In the genomic region with DNA sequence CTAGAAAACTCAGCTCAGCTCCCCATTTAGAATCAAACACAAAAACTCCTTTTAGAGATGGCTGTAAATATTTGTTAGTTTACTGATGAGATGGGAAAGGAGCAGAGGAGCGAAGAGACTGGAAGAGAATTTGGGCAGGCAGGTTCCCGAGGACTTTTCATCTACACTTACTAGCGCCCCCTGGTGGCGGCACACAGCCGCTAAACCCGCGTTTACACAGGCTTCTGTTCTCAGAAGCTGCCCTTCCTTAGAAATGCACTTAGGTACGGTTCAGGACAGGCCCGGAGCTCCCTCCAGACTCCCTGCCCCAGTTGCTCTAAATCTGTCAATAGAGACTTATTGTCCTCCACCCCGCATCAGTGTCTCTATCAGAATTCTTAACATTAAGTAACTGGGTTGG, we compare ENCODE assay signal across 9 mouse cellular contexts.
A peak's percentile ranks its signal among the peaks of the same experiment; 100 is the strongest.
DNase-seq lines count a peak whose midpoint lies in the region; ATAC-seq and TF ChIP-seq lines count a peak whose summit lies in the region.
"Had no signal": no experiment of that assay in that cellular context is flagged by ENCODE, and none has a peak within 500 bp of the region (broad histone marks: within the 10 kb centered on the region; RNA-seq: fewer than 3 reads in every experiment).

No protein-coding gene starts in this region.

- no peak for TF ChIP-seq POLR2A in cortical plate, adult 2 months (IDR thresholded peaks at IDR 0.05; ENCODE audit: extremely low read depth, insufficient read depth, low read length)

- no peak for TF ChIP-seq EP300 in liver, embryonic 14.5 days (IDR thresholded peaks at IDR 0.05; ENCODE audit: low read depth)

- no peaks in the 10 kb centered on the region for H3K36me3 ChIP-seq in liver, embryonic 14.5 days (replicated peaks; ENCODE audit: control insufficient read depth, insufficient read depth, low read depth)
- H3K36me3 ChIP-seq: embryonic facial prominence, embryonic 13.5 days had no signal

- no peak overlapping the region for H3K9ac ChIP-seq in liver, embryonic 14.5 days (replicated peaks)
- H3K9ac ChIP-seq: embryonic facial prominence, embryonic 13.5 days had no signal

- H3K9me3 ChIP-seq in liver, embryonic 14.5 days (ENCODE audit: control insufficient read depth, low read length), result no peaks in the 10 kb centered on the region

- no peak overlapping the region for H3K27ac ChIP-seq in cortical plate, adult 2 months (ENCODE audit: insufficient read depth, low read length)
- H3K27ac ChIP-seq in liver, embryonic 14.5 days, result no peak overlapping the region
- H3K27ac ChIP-seq: embryonic facial prominence, embryonic 13.5 days had no signal

- 8% methylated on average over 10 of the region's 10 CpGs for WGBS in liver, embryonic 14.5 days (ENCODE audit: insufficient replicate concordance)

- H3K4me3 ChIP-seq in cortical plate, adult 2 months (ENCODE audit: insufficient read depth, low read length), result no peak overlapping the region
- H3K4me3 ChIP-seq in liver, embryonic 14.5 days (ENCODE audit: insufficient read depth in 1 of 2, low read depth in 2 of 2, low read length in 2 of 2), result no peak overlapping the region
- H3K4me3 ChIP-seq: embryonic facial prominence, embryonic 13.5 days had no signal

- H3K27me3 ChIP-seq in liver, embryonic 14.5 days (ENCODE audit: control insufficient read depth, insufficient read depth, low read length), result no peaks in the 10 kb centered on the region
- H3K27me3 ChIP-seq: embryonic facial prominence, embryonic 13.5 days had no signal

- TF ChIP-seq CTCF in cortical plate, adult 2 months (IDR thresholded peaks at IDR 0.05; ENCODE audit: extremely low read depth, insufficient read depth, low read length), result peak; percentile 57
- TF ChIP-seq CTCF in liver, embryonic 14.5 days (IDR thresholded peaks at IDR 0.05; ENCODE audit: low read depth), result peak; percentile 80

- DNase-seq in 416B (ENCODE audit: low read depth), result peak; percentile 51
- DNase-seq in adrenal gland, adult (ENCODE audit: inconsistent age in 2 of 2, low spot score in 1 of 2), result peak; percentile 69 to 90
- peak; percentile 63 to 78 for DNase-seq in gastrocnemius, postnatal 4 days (ENCODE audit: low spot score in 2 of 2)
- DNase-seq in kidney, postnatal 10 days, result peak; percentile 88
- peak; percentile 10 to 25 (median 11) for DNase-seq in liver, embryonic 14.5 days (ENCODE audit: low read depth in 3 of 3, low spot score in 3 of 3)
- peak; percentile 62 for DNase-seq in ovary, postnatal 10 days (ENCODE audit: low spot score)
- DNase-seq in thymus, postnatal 0 days (ENCODE audit: low spot score), result peak; percentile 55

- no peak overlapping the region for H3K4me2 ChIP-seq in liver, embryonic 14.5 days (ENCODE audit: low read depth)
- H3K4me2 ChIP-seq: embryonic facial prominence, embryonic 13.5 days had no signal

- H3K4me1 ChIP-seq in cortical plate, adult 2 months (ENCODE audit: control insufficient read depth, insufficient read depth, low read length), result no peaks in the 10 kb centered on the region
- no peaks in the 10 kb centered on the region for H3K4me1 ChIP-seq in liver, embryonic 14.5 days (replicated peaks; ENCODE audit: control insufficient read depth in 2 of 2, insufficient read depth in 2 of 2, low read length in 1 of 2)
- H3K4me1 ChIP-seq: embryonic facial prominence, embryonic 13.5 days had no signal

- ATAC-seq in liver, embryonic 14.5 days (ENCODE audit: insufficient read depth), result no peak

Comparison
In these comparisons a context has a peak if more than half of its experiments do, and no peak if none do; other contexts are left out.
1. DNase-seq: peak in every context shown above with its lines; median percentile 88 in kidney, postnatal 10 days; 80 in adrenal gland, adult; 70 in gastrocnemius, postnatal 4 days; 62 in ovary, postnatal 10 days; 55 in thymus, postnatal 0 days; 51 in 416B; 11 in liver, embryonic 14.5 days.